Mouse (Mus musculus) thymus, adult 2 months (tissue): Measurements from ENCODE around the gene Gpr108.

ENCODE experiments used
- CTCF ChIP-seq: fragments of 200-500 bp; IDR thresholded peaks from 2 replicates; pipeline ENCODE4 v1.5.1; 2012; ENCODE audit warnings: mild to moderate bottlenecking, control low read depth, low read length, moderate library complexity, borderline replicate concordance; ENCODE audit not compliant: control insufficient read depth, poor library complexity, insufficient read depth; ENCODE audit errors: extremely low read depth
- POLR2A ChIP-seq: fragments of 200-500 bp; IDR thresholded peaks from 2 replicates; pipeline ENCODE4 v1.6.1; 2012; ENCODE audit warnings: mild to moderate bottlenecking, low read length, control low read depth, moderate library complexity; ENCODE audit not compliant: control insufficient read depth, poor library complexity, insufficient read depth; ENCODE audit errors: extremely low read depth

DNA sequence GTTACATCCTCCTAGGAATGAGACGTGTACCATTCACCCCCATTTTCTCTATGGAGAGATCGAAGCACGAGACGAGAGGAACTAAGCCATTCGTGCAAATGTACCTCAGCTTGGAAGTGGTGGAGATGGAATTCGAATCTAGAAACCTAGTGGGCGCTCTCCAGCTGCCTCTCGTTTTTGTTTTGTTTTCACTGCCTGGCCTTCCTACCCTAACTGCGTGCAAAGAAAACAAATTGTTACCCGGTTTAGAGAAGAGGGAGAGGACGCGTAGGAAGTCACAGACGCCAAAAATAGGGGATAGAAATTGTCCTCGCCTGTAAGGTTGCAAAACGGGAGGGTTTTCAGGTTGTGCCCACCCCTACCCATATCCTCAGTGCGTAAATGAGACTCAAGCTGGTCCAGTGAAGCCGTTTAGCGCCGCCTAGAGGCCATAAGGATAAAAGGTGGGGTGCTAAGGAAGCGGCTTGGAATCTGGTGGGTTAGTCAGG, 28.4 kb upstream of the Gpr108 start:
- no peak for TF ChIP-seq POLR2A
- TF ChIP-seq CTCF: peak; percentile 71; the same call in 1 of the 2 replicates
